Mouse (Mus musculus) forebrain, postnatal 0 days (tissue): Measurements from ENCODE around the gene Asns. TPM values are rescaled to one million over a fixed set of nuclear protein-coding genes. Genes with fewer than 3 reads are reported as not detected.
A peak's percentile ranks its signal among the peaks of the same experiment; 100 is the strongest.
"Not testable (repeated sequence)": the region's sequence is repeated elsewhere in the genome, so short reads cannot be mapped to it uniquely, and the experiment has no call there.

Experiments
- ATAC-seq: fragments of 200-750 bp; cut with Nextera tagmentation; 2 replicates; pipeline ENCODE4 v1.8.0; 2017; ENCODE audit warnings: mild to moderate bottlenecking, moderate library complexity
- DNase-seq: peaks from one replicate; pipeline ENCODE4 v3.0.0-alpha.2; 2015
- H3K27ac ChIP-seq: fragments of 300-500 bp; sonication (generic); 2 replicates; pipeline ENCODE4 v1.5.1; 2014; ENCODE audit warnings: low read depth, mild to moderate bottlenecking, antibody characterized with exemption, low read length, moderate library complexity, mixed read lengths
- H3K27me3 ChIP-seq: fragments of 300-500 bp; sonication (generic); 2 replicates; pipeline ENCODE4 v1.6.1; 2014; ENCODE audit warnings: mild to moderate bottlenecking, low read length, mixed read lengths; ENCODE audit not compliant: insufficient read depth
- H3K36me3 ChIP-seq: fragments of 300-500 bp; sonication (generic); 2 replicates; pipeline ENCODE4 v1.6.1; 2014; ENCODE audit warnings: mild to moderate bottlenecking, moderate library complexity; ENCODE audit not compliant: insufficient read depth
- H3K4me1 ChIP-seq: fragments of 300-500 bp; sonication (generic); 2 replicates; pipeline ENCODE4 v1.6.1; 2014; ENCODE audit warnings: antibody characterized with exemption; ENCODE audit not compliant: insufficient read depth
- H3K4me2 ChIP-seq: fragments of 300-500 bp; sonication (generic); 2 replicates; pipeline ENCODE4 v1.6.1; 2014; ENCODE audit warnings: low read depth, mild to moderate bottlenecking, moderate library complexity
- H3K4me3 ChIP-seq: fragments of 300-500 bp; sonication (generic); 2 replicates; pipeline ENCODE4 v1.5.1; 2014; ENCODE audit warnings: low read depth, low read length, mixed read lengths
- H3K9ac ChIP-seq: fragments of 300-500 bp; sonication (generic); 2 replicates; pipeline ENCODE4 v1.6.1; 2014; ENCODE audit warnings: mild to moderate bottlenecking
- H3K9me3 ChIP-seq: fragments of 300-500 bp; sonication (generic); 2 replicates; pipeline ENCODE4 v1.6.1; 2016; ENCODE audit warnings: low read length
- CTCF ChIP-seq: sonication (generic); IDR thresholded peaks from 2 replicates; pipeline ENCODE4 v1.5.1; 2016; ENCODE audit warnings: antibody characterized with exemption, control low read depth, low read depth
- WGBS: fragments of 180-500 bp; shearing (Covaris S2); extraction: QIAGEN DNeasy Blood & Tissue Kit; methylation state at CpG from one replicate; pipeline ENCODE4 v1.1.7; 2014; 5-methylcytosine and 5-hydroxymethylcytosine counted together
- polyA plus RNA-seq: library from polyadenylated mRNA; unstranded; fragments of >200 nt; fragmentation: Nextera tagmentation; extraction: Ambion mirVana; gene quantifications from 2 replicates; pipeline ENCODE4 v1.2.1, GENCODE M21; 2015
- total RNA-seq: library from RNA; depleted of rRNA; stranded (reverse); fragments of >200 nt; gene quantifications from 2 replicates; pipeline ENCODE4 v1.2.3, GENCODE M21; 2014

Asns gene
- total and polyA plus RNA-seq, 2 experiments from 2014 or later: 124 to 133 TPM

GRCm38 (mm10) chr6:7676194-7676901 is 16.7 kb downstream of the Asns start:
- Histone ChIP-seq H3K9me3 (no peaks in the 10 kb centered on the region), H3K4me1 (no peaks in the 10 kb centered on the region), H3K4me2 (no peak overlapping the region), H3K36me3 (peaks cover 21% of the 10 kb centered on the region; the same call in 1 of the 2 replicates), H3K4me3 (no peak overlapping the region), H3K27ac (no peak overlapping the region), H3K9ac (no peak overlapping the region), H3K27me3 (no peaks in the 10 kb centered on the region)
- TF ChIP-seq CTCF: no peak
- DNase-seq (no peak), ATAC-seq (no peak)
- 91% methylated on average over 8 of the region's 8 CpGs for whole genome bisulfite sequencing

- WGBS: 87% methylated on average over 10 of the region's 10 CpGs
- no peak for DNase-seq
- Histone ChIP-seq H3K9me3 (no peaks in the 10 kb centered on the region), H3K4me3 (no peak overlapping the region), H3K4me1 (no peaks in the 10 kb centered on the region), H3K4me2 (no peak overlapping the region), H3K27ac (no peak overlapping the region), H3K27me3 (no peaks in the 10 kb centered on the region), H3K36me3 (peaks cover 16% of the 10 kb centered on the region; the same call in 1 of the 2 replicates), H3K9ac (no peak overlapping the region)
- no peak for ATAC-seq
- no peak for TF ChIP-seq CTCF
These were observed 20.4 kb downstream of the Asns start for GRCm38 (mm10) chr6:7672438-7673253.

- DNase-seq (no peak), ATAC-seq (no peak)
- no peaks in the 10 kb centered on the region for H3K4me1 ChIP-seq
- H3K9ac ChIP-seq: no peak overlapping the region
- H3K27ac ChIP-seq: no peak overlapping the region
- H3K9me3 ChIP-seq: no peaks in the 10 kb centered on the region
- 72% methylated on average over 3 of the region's 3 CpGs for WGBS
- no peak overlapping the region for H3K4me2 ChIP-seq
- H3K36me3 ChIP-seq: peaks cover 15% of the 10 kb centered on the region; the same call in 1 of the 2 replicates
- no peak for TF ChIP-seq CTCF
- no peaks in the 10 kb centered on the region for H3K27me3 ChIP-seq
- no peak overlapping the region for H3K4me3 ChIP-seq
These were observed 21.6 kb downstream of the Asns start for GRCm38 (mm10) chr6:7671429-7671828.

DNA sequence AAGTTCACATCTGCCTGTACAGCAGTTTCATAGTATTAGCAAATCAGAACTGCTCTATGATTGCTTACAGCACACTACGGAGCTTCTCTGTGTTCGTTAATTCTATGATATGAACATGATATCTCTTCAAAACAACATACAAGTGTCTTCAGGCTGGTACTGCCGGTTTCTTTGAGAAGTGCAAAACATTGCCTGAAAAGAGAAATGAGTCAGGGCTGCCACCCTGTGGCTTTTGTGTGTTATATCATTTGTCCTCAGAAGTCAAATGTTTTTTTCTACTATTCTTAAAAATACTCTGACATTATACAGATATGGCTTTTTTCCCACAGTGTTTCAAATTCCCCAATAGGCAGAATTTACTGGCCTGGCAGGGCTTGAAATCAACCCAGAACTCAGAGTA is 22.5 kb downstream of the Asns start:
- H3K4me3 ChIP-seq: no peak overlapping the region
- H3K36me3 ChIP-seq: 0 out of 2 replicates have a peak, but pooled peaks cover 8% of the 10 kb centered on the region
- no peaks in the 10 kb centered on the region for H3K9me3 ChIP-seq
- no peaks in the 10 kb centered on the region for H3K4me1 ChIP-seq
- no peaks in the 10 kb centered on the region for H3K27me3 ChIP-seq
- no peak overlapping the region for H3K27ac ChIP-seq
- H3K4me2 ChIP-seq: no peak overlapping the region
- peak; percentile 71 for DNase-seq
- peak; percentile 66 for TF ChIP-seq CTCF
- H3K9ac ChIP-seq: no peak overlapping the region
- ATAC-seq: peak; percentile 77
- WGBS: 45% methylated on average over 3 of the region's 3 CpGs

DNA sequence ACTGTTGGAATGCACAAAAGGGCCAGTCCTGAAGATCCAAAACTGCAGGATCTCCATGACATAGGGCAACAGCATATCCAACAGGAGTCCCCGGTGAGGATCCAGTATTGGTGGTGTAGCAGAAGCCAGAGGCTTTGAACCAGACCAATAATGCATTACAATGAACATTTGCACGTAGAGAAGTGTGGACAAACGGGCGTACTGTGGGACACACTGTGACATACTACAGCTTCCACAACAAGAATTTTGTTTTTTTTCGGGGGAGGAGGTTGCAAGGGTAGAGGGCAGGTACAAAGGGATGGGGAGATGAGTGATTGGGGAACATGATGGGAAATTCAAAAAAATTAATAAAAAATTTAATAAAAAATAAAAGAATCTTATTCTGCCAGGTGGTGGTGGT is 23.3 kb downstream of the Asns start:
- DNase-seq (no peak), ATAC-seq (no peak)
- no peak overlapping the region for H3K4me2 ChIP-seq
- no peaks in the 10 kb centered on the region for H3K4me1 ChIP-seq
- 88% methylated on average over 5 of the region's 5 CpGs for WGBS
- no peak for TF ChIP-seq CTCF
- no peaks in the 10 kb centered on the region for H3K9me3 ChIP-seq
- no peak overlapping the region for H3K27ac ChIP-seq
- no peaks in the 10 kb centered on the region for H3K27me3 ChIP-seq
- no peak overlapping the region for H3K9ac ChIP-seq
- no peak overlapping the region for H3K4me3 ChIP-seq
- no peaks in the 10 kb centered on the region for H3K36me3 ChIP-seq

- WGBS: 89% methylated on average over 5 of the region's 5 CpGs
- Histone ChIP-seq H3K4me1 (no peaks in the 10 kb centered on the region), H3K9ac (no peak overlapping the region), H3K4me3 (no peak overlapping the region), H3K36me3 (no peaks in the 10 kb centered on the region), H3K27me3 (no peaks in the 10 kb centered on the region), H3K27ac (no peak overlapping the region), H3K4me2 (no peak overlapping the region), H3K9me3 (no peaks in the 10 kb centered on the region)
- DNase-seq (no peak), ATAC-seq (no peak)
- TF ChIP-seq CTCF: no peak
These were observed 24.7 kb downstream of the Asns start for GRCm38 (mm10) chr6:7668332-7668731.

DNA sequence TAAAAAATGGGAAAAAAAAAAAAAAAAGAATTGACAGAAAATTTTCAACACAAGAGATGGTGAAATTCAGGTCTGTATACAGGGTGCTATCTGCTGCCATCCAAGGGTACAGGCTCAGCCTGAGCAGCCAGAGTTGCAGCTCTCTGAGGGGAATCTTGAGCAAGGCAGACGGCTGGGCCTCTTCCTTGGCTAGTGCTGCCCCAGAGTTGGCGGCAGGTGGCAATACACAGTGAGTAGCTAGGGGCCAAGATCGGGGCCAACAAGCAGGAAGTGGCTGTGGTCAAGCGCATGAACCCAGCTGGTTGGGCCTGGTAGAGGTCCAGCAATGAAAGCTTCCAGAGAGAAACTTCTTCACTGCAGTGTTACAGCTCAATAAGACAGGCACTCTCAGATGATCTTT is 27.2 kb downstream of the Asns start:
- H3K9ac ChIP-seq, H3K4me3 ChIP-seq, ATAC-seq, H3K36me3 ChIP-seq, H3K9me3 ChIP-seq, H3K27ac ChIP-seq, H3K4me2 ChIP-seq, H3K27me3 ChIP-seq, DNase-seq, H3K4me1 ChIP-seq: not testable (repeated sequence)
- 88% methylated on average over 3 of the region's 4 CpGs for WGBS
